Mouse (Mus musculus): ENCODE data around the gene Olfr585.

Olfr585 gene

GRCm38 (mm10) chr7:103097420-103097819 is at the start of gene Olfr585:
TSS of gene Olfr585 (plus strand) at chr7:103097720.
- DNase-seq (ENCODE audit: low read depth): no peak

DNA sequence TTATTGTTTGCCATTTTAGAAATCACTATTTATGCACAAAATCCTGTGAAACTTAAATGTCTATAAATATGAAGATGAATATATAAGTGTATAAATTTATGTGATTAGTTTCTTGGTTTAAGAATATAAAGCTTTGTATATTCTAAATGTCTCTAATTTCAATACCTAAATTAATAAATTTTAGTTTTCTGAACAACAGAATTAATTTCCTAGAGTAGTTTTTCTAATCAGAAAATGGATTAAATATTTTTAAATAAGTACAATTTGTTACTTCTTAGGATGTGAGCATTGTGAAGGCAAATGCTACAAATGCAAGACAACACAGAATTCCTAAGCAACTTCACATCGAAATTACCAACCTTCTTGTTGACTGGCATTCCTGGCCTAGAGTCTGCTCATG is 46.5 kb upstream of the Olfr585 start, which contains the start of gene Olfr583:
Olfr583 (plus strand) TSS at position 301 of the 400 bp plus-strand sequence.
- DNase-seq (ENCODE audit: low read depth): no peak

- DNase-seq (ENCODE audit: low read depth): no peak
Observed at GRCm38 (mm10) chr7:103081585-103081984, 15.9 kb upstream of the Olfr585 start, which contains the start of gene Olfr584. TSS of gene Olfr584 (plus strand) at chr7:103081885.

- DNase-seq (ENCODE audit: low read depth): no peak
Observed at GRCm38 (mm10) chr7:103119406-103119805, 21.9 kb downstream of the Olfr585 start.

DNA sequence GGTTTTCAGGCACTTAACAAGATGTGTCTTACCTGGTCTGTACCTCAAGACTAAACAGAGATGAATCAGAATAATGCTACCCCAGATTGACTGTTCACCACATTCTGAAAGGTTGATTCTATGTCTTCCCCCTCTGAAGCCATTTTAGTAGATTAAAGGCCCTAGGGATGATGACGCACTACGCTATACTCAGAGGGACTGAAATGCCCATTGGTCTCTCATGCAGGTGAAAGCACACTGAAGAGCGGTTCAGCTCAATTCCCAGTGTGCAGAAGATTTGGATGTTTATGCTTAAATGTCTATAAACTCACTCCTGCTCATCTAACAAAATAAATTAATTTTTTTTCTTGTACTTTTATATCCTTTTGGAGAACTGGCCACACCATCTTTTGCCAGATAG is 28.0 kb downstream of the Olfr585 start, which contains the start of gene Olfr586:
Olfr586 (minus strand) TSS at position 101 of the 400 bp plus-strand sequence.
- no peak for DNase-seq (ENCODE audit: low read depth)

- no peak for DNase-seq (ENCODE audit: low read depth)
Observed at GRCm38 (mm10) chr7:103140579-103140978, 43.1 kb downstream of the Olfr585 start, which contains the start of gene Olfr588-ps1. TSS of gene Olfr588-ps1 (plus strand) at chr7:103140879.
